Mouse (Mus musculus) CH12.LX (cell line): ENCODE results near the gene Prss34. TPM values are rescaled to one million over a fixed set of nuclear protein-coding genes. Genes with fewer than 3 reads are reported as not detected.

Experiments used
- DNase-seq: peaks from one replicate; pipeline ENCODE4 v3.0.0-alpha.2; 2013; ENCODE audit errors: extremely low read depth
- H3K27ac ChIP-seq: 2 replicates; pipeline ENCODE4 v1.5.1; 2012; ENCODE audit warnings: low read depth, mild to moderate bottlenecking, control low read depth, moderate library complexity; ENCODE audit not compliant: insufficient read depth
- H3K27me3 ChIP-seq: replicated peaks from 2 replicates; pipeline ENCODE3; 2012; ENCODE audit warnings: inconsistent platforms
- H3K36me3 ChIP-seq, 2 experiments: replicated peaks in 1 of 2; 2 replicates each; pipeline versions ENCODE3 to v1.6.1; 2012; ENCODE audit warnings: inconsistent platforms in 1 of 2, low read length in 1 of 2, mild to moderate bottlenecking in 1 of 2, mixed read lengths in 1 of 2, moderate library complexity in 1 of 2; ENCODE audit not compliant: control insufficient read depth in 1 of 2, insufficient read depth in 1 of 2
- H3K4me1 ChIP-seq, 2 experiments: 2 replicates each; pipeline ENCODE4 v1.6.1; 2012; ENCODE audit warnings: inconsistent platforms in 1 of 2, moderate library complexity in 1 of 2; ENCODE audit not compliant: insufficient read depth in 2 of 2, control insufficient read depth in 1 of 2
- H3K4me2 ChIP-seq: 2 replicates; pipeline ENCODE4 v1.6.1; 2012; ENCODE audit warnings: low read depth, mild to moderate bottlenecking, control low read depth; ENCODE audit not compliant: poor library complexity, insufficient read depth, severe bottlenecking
- H3K4me3 ChIP-seq, 3 experiments: fragments of 150-350 bp in 1 of 3; sonication (generic) in 1 of 3; replicated peaks in 1 of 3; 2 replicates each; pipeline versions ENCODE3 to v1.5.1; 2011 to 2012; ENCODE audit warnings: low read depth in 2 of 3, low read length in 2 of 3, mild to moderate bottlenecking in 2 of 3, moderate library complexity in 2 of 3, control low read depth in 1 of 3, improper control_type of control experiment in 1 of 3, inconsistent platforms in 1 of 3, mixed read lengths in 1 of 3; ENCODE audit not compliant: poor library complexity in 1 of 3
- H3K79me2 ChIP-seq: replicated peaks from 2 replicates; pipeline ENCODE4 v1.6.1; 2012; ENCODE audit warnings: mild to moderate bottlenecking, moderate library complexity; ENCODE audit not compliant: control insufficient read depth, poor library complexity, insufficient read depth, severe bottlenecking; ENCODE audit errors: extremely low read depth
- H3K9ac ChIP-seq: 2 replicates; pipeline ENCODE4 v1.6.1; 2012; ENCODE audit warnings: low read depth, mild to moderate bottlenecking, control low read depth, moderate library complexity; ENCODE audit not compliant: insufficient read depth
- H3K9me3 ChIP-seq: replicated peaks from 2 replicates; pipeline ENCODE3; 2012; ENCODE audit warnings: low read length, inconsistent platforms, mixed read lengths
- BHLHE40 ChIP-seq: IDR thresholded peaks from 2 replicates; pipeline ENCODE4 v1.6.1; 2011; ENCODE audit warnings: mild to moderate bottlenecking, low read depth, low read length, improper control_type of control experiment
- CTCF ChIP-seq, 2 experiments: IDR thresholded peaks in 1 of 2; conservative IDR thresholded peaks in 1 of 2; 2 replicates each; pipeline ENCODE4 v1.5.1; 2011 to 2012; ENCODE audit warnings: low read depth in 2 of 2, low read length in 2 of 2, improper control_type of control experiment in 1 of 2, inconsistent platforms in 1 of 2, mild to moderate bottlenecking in 1 of 2, moderate library complexity in 1 of 2
- E2F4 ChIP-seq: IDR thresholded peaks from 2 replicates; pipeline ENCODE4 v1.6.1; 2011; ENCODE audit warnings: low read depth, low read length, improper control_type of control experiment; ENCODE audit not compliant: insufficient replicate concordance
- ELF1 ChIP-seq: IDR thresholded peaks from 2 replicates; pipeline ENCODE4 v1.6.1; 2014; ENCODE audit warnings: low read depth, mild to moderate bottlenecking, inconsistent platforms, low read length, improper control_type of control experiment
- EP300 ChIP-seq: IDR thresholded peaks from 2 replicates; pipeline ENCODE4 v1.6.1; 2011; ENCODE audit warnings: low read length, improper control_type of control experiment
- GABPA ChIP-seq: IDR thresholded peaks from 2 replicates; pipeline ENCODE4 v1.6.1; 2012; ENCODE audit warnings: low read depth, low read length, improper control_type of control experiment, inconsistent platforms; ENCODE audit not compliant: insufficient replicate concordance
- KAT2A ChIP-seq: IDR thresholded peaks from 2 replicates; pipeline ENCODE4 v1.6.1; 2012; ENCODE audit warnings: low read length, improper control_type of control experiment, inconsistent platforms; ENCODE audit not compliant: insufficient replicate concordance
- MEF2A ChIP-seq: IDR thresholded peaks from 2 replicates; pipeline ENCODE4 v1.6.1; 2014; ENCODE audit warnings: low read depth, mild to moderate bottlenecking, inconsistent platforms, low read length, improper control_type of control experiment, borderline replicate concordance
- MXI1 ChIP-seq: IDR thresholded peaks from 2 replicates; pipeline ENCODE4 v1.6.1; 2011; ENCODE audit warnings: mild to moderate bottlenecking, low read depth, low read length, improper control_type of control experiment
- MYC ChIP-seq: IDR thresholded peaks from 2 replicates; pipeline ENCODE4 v1.6.1; 2011; ENCODE audit warnings: low read depth, mild to moderate bottlenecking, improper control_type of control experiment, low read length
- NELFE ChIP-seq: IDR thresholded peaks from 2 replicates; pipeline ENCODE4 v1.6.1; 2011; ENCODE audit warnings: low read depth, low read length, improper control_type of control experiment
- RAD21 ChIP-seq: IDR thresholded peaks from 2 replicates; pipeline ENCODE4 v1.6.1; 2011; ENCODE audit warnings: low read depth, mild to moderate bottlenecking, low read length, improper control_type of control experiment, moderate library complexity
- SMC3 ChIP-seq: IDR thresholded peaks from 2 replicates; pipeline ENCODE4 v1.6.1; 2011; ENCODE audit warnings: low read depth, low read length, improper control_type of control experiment
- UBTF ChIP-seq: IDR thresholded peaks from 2 replicates; pipeline ENCODE4 v1.6.1; 2012; ENCODE audit warnings: low read depth, mild to moderate bottlenecking, inconsistent platforms, low read length, improper control_type of control experiment, moderate library complexity
- ZC3H11A ChIP-seq: IDR thresholded peaks from 2 replicates; pipeline ENCODE4 v1.6.1; 2012; ENCODE audit warnings: low read depth, mild to moderate bottlenecking, inconsistent platforms, low read length, improper control_type of control experiment
- dilution Hi-C: fragments of 300-500 bp; cut with MboI; formaldehyde crosslinking; loops from 2 replicates; pipeline ENCODE4 v1.14.3; 2020; ENCODE audit warnings: low sequenced_read_pairs; ENCODE audit not compliant: extremely low pct_unique_long_range_greater_than_20kb, extremely low pct_ligation_motif_present
- in situ Hi-C: fragments of 300-500 bp; cut with MboI; formaldehyde crosslinking; loops from 3 replicates; pipeline ENCODE4 v1.14.3; 2019; ENCODE audit warnings: low sequenced_read_pairs, low pct_ligation_motif_present, low pct_unique_long_range_greater_than_20kb, mixed read lengths
- polyA plus RNA-seq: library from polyadenylated mRNA; unstranded; fragments of >175 nt; gene quantifications from 2 replicates; pipeline ENCODE4 v1.2.1, GENCODE M21; 2012; ENCODE audit warnings: low read depth; ENCODE audit not compliant: insufficient read length
- total RNA-seq, 2 experiments: library from RNA; depleted of rRNA; stranded (reverse); fragments of 300-350 nt in 1 of 2; fragments of >200 nt in 1 of 2; gene quantifications; 2 replicates each; pipeline ENCODE4 v1.2.3; 2012 to 2014

The Prss34 gene
- total and polyA plus RNA-seq, 3 experiments: not detected

- in situ Hi-C loops (no loop called here), dilution Hi-C loops (no loop called here)
- no peak overlapping the region for H3K9ac ChIP-seq
- no peak overlapping the region for H3K27ac ChIP-seq
- H3K4me2 ChIP-seq: no peak overlapping the region
- TF ChIP-seq RAD21: peak; percentile 84
- no peak for TF ChIP-seq MEF2A
- no peak for TF ChIP-seq KAT2A
- peak; percentile 89 for TF ChIP-seq SMC3
- TF ChIP-seq E2F4: no peak
- 0 out of 2 replicates have a peak, but pooled peaks have one; percentile 4 for TF ChIP-seq ZC3H11A
- no peak for TF ChIP-seq MXI1
- TF ChIP-seq CTCF (conservative IDR thresholded peaks at IDR 0.05 in 1 of 2, IDR thresholded peaks at IDR 0.05 in 1 of 2; ENCODE audit: low read depth in 2 of 2, low read length in 2 of 2): peak; percentile 90 to 96
- H3K79me2 ChIP-seq: no peaks in the 10 kb centered on the region
- H3K4me1 ChIP-seq: peaks cover 0 to 7% of the 10 kb centered on the region in 2 experiments; a peak in 2 of 4 replicates
- no peak overlapping the region for H3K4me3 ChIP-seq
- no peaks in the 10 kb centered on the region for H3K36me3 ChIP-seq
- DNase-seq: peak; percentile 54
- H3K9me3 ChIP-seq: peaks cover 19% of the 10 kb centered on the region
- peaks cover 92% of the 10 kb centered on the region for H3K27me3 ChIP-seq
Observed at GRCm38 (mm10) chr17:25333943-25334342, 35.7 kb downstream of the Prss34 start.

- Histone ChIP-seq H3K36me3 (no peaks in the 10 kb centered on the region), H3K79me2 (no peaks in the 10 kb centered on the region), H3K4me2 (no peak overlapping the region), H3K4me3 (no peak overlapping the region), H3K4me1 (no peaks in the 10 kb centered on the region), H3K9ac (no peak overlapping the region), H3K27ac (no peak overlapping the region), H3K9me3 (peaks cover 24% of the 10 kb centered on the region), H3K27me3 (peaks cover 86% of the 10 kb centered on the region)
- in situ Hi-C loops: no loop called here
- DNase-seq: no peak
- TF ChIP-seq BHLHE40: no peak
- no peak for TF ChIP-seq ELF1
- TF ChIP-seq GABPA: no peak
- no peak for TF ChIP-seq NELFE
- TF ChIP-seq KAT2A: no peak
- TF ChIP-seq MYC: no peak
- no peak for TF ChIP-seq UBTF
- no peak for TF ChIP-seq MEF2A
- no peak for TF ChIP-seq EP300
- no peak for TF ChIP-seq RAD21
- dilution Hi-C loops: no loop called here
Observed at GRCm38 (mm10) chr17:25338218-25338617, 40.0 kb downstream of the Prss34 start.
